Mouse (Mus musculus): Measurements from ENCODE around the gene Fbxw10. TPM values are rescaled to one million over a fixed set of nuclear protein-coding genes. Genes with fewer than 3 reads are reported as not detected.

Gene Fbxw10
- polyA plus RNA-seq, 1 experiment, result 0.06 TPM

DNA sequence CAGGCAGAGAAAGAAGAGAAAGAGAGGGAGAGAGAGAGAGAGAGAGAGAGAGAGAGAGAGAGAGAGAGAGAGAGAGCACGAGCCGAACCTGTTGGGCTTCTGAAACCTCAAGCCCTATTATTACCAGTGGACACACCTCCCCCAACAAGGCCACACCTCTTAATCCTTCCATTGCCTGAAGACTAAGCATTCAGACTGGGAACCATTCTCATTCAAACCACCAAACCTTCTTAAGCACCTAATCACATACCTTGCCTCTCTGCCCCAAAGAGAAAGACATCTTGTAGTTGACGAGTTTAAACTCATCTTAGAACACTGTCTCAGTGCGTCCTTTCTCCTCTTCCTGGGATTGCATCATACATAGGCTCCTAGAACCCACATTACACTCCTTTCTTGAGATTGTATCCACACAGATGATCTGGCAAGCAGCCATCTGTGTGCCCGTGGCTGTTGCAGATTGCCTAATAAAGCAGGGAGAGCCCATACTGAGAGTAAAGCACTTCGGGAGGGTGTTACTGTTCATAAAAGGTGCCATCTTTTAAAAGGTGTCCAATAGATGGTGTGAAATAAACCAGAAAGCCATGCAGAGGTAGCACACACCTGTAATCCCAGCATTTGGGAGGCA is 57.1 kb downstream of the Fbxw10 start:
- TF ChIP-seq POLR2A (IDR thresholded peaks at IDR 0.05; ENCODE audit: low read depth, low read length) (no peak), CTCF (IDR thresholded peaks at IDR 0.05; ENCODE audit: extremely low read depth, insufficient read length, insufficient replicate concordance, low read depth, low read length) (no peak)
- WGBS, result 34% methylated on average over 6 of the region's 6 CpGs
- Histone ChIP-seq H3K27me3 (ENCODE audit: control insufficient read depth, insufficient read depth, low read length) (no peaks in the 10 kb centered on the region), H3K4me1 (ENCODE audit: control insufficient read depth, insufficient read depth, insufficient read length, low read length) (no peaks in the 10 kb centered on the region), H3K36me3 (ENCODE audit: control insufficient read depth, insufficient read depth, low read length) (no peaks in the 10 kb centered on the region), H3K4me3 (ENCODE audit: low read depth, low read length) (no peak overlapping the region), H3K27ac (ENCODE audit: insufficient read depth, low read depth, low read length) (no peak overlapping the region)

DNA sequence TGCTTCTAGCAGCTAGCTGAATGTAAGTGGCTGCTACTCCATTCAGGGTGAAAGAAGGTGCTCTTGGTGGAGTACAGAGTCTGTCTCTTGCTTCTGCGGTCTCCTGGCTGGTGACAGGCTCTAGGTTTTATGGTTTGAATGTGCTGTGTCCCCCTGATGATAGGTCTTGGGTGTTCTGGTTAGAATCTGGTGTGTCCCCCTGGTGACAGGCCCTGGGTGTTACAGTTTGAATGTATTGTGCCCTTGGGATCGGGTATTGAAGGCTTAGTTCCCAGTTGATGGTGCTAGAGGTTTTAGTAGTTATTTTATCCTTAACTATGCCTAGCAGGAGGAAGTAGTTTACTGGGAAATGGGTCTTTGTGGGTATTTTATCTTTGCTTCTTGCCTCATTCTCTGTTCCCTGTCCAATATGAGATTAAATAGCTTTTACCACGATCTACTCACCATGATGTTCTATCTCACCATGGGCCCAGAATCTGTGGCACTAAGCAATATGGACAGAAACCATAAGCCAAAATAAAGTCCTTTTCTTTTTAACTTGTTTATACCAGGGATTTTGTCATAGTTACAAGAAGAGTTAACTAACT is 62.9 kb downstream of the Fbxw10 start:
- Histone ChIP-seq H3K27ac (ENCODE audit: insufficient read depth, low read depth, low read length) (no peak overlapping the region), H3K36me3 (ENCODE audit: control insufficient read depth, insufficient read depth, low read length) (no peaks in the 10 kb centered on the region), H3K4me1 (ENCODE audit: control insufficient read depth, insufficient read depth, insufficient read length, low read length) (no peaks in the 10 kb centered on the region), H3K27me3 (ENCODE audit: control insufficient read depth, insufficient read depth, low read length) (no peaks in the 10 kb centered on the region), H3K4me3 (ENCODE audit: low read depth, low read length) (no peak overlapping the region)
- WGBS, result 61% methylated on average over 3 of the region's 3 CpGs
- no peak for TF ChIP-seq CTCF (IDR thresholded peaks at IDR 0.05; ENCODE audit: extremely low read depth, insufficient read length, insufficient replicate concordance, low read depth, low read length)
- no peak for TF ChIP-seq POLR2A (IDR thresholded peaks at IDR 0.05; ENCODE audit: low read depth, low read length)

- Histone ChIP-seq H3K27me3 (ENCODE audit: control insufficient read depth, insufficient read depth, low read length) (no peaks in the 10 kb centered on the region), H3K4me3 (ENCODE audit: low read depth, low read length) (no peak overlapping the region), H3K27ac (ENCODE audit: insufficient read depth, low read depth, low read length) (no peak overlapping the region), H3K36me3 (ENCODE audit: control insufficient read depth, insufficient read depth, low read length) (no peaks in the 10 kb centered on the region), H3K4me1 (ENCODE audit: control insufficient read depth, insufficient read depth, insufficient read length, low read length) (no peaks in the 10 kb centered on the region)
- TF ChIP-seq CTCF (IDR thresholded peaks at IDR 0.05; ENCODE audit: extremely low read depth, insufficient read length, insufficient replicate concordance, low read depth, low read length), result no peak
- no peak for TF ChIP-seq POLR2A (IDR thresholded peaks at IDR 0.05; ENCODE audit: low read depth, low read length)
- 60% methylated on average over 8 of the region's 8 CpGs for WGBS
These were observed 64.5 kb downstream of the Fbxw10 start for GRCm38 (mm10) chr11:62911362-62911761.

- Histone ChIP-seq H3K27ac (ENCODE audit: insufficient read depth, low read depth, low read length) (no peak overlapping the region), H3K4me3 (ENCODE audit: low read depth, low read length) (no peak overlapping the region), H3K36me3 (ENCODE audit: control insufficient read depth, insufficient read depth, low read length) (no peaks in the 10 kb centered on the region), H3K4me1 (ENCODE audit: control insufficient read depth, insufficient read depth, insufficient read length, low read length) (no peaks in the 10 kb centered on the region), H3K27me3 (ENCODE audit: control insufficient read depth, insufficient read depth, low read length) (no peaks in the 10 kb centered on the region)
- 88% methylated on average over 2 of the region's 2 CpGs for WGBS
- no peak for TF ChIP-seq CTCF (IDR thresholded peaks at IDR 0.05; ENCODE audit: extremely low read depth, insufficient read length, insufficient replicate concordance, low read depth, low read length)
These were observed 66.3 kb downstream of the Fbxw10 start for GRCm38 (mm10) chr11:62913141-62913540.

DNA sequence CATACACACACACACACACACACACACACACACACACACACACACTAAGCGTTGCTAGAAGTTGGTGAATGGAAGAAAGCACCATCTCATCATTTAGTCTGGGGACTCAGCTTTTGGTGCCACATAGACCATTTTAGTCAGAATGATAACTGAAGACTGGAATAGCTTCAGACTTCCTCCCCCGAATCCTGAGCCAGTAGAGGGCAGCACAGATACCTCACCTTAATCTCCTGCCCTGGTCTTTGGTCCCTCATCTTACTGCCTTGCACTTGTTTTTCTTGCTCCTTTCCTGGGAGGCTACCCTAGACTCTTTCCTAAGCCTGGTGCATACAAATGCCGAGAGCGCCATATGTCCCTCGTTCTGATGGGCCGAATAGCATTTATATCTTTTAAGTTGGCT is 67.7 kb downstream of the Fbxw10 start:
- H3K36me3 ChIP-seq (ENCODE audit: control insufficient read depth, insufficient read depth, low read length), result no peaks in the 10 kb centered on the region
- TF ChIP-seq POLR2A (IDR thresholded peaks at IDR 0.05; ENCODE audit: low read depth, low read length) (no peak), CTCF (IDR thresholded peaks at IDR 0.05; ENCODE audit: extremely low read depth, insufficient read length, insufficient replicate concordance, low read depth, low read length) (peak; percentile 19; the same call in 1 of the 2 replicates)
- 55% methylated on average over 6 of the region's 6 CpGs for WGBS
- H3K4me3 ChIP-seq (ENCODE audit: low read depth, low read length), result no peak overlapping the region
- no peaks in the 10 kb centered on the region for H3K27me3 ChIP-seq (ENCODE audit: control insufficient read depth, insufficient read depth, low read length)
- no peak overlapping the region for H3K27ac ChIP-seq (ENCODE audit: insufficient read depth, low read depth, low read length)
- H3K4me1 ChIP-seq (ENCODE audit: control insufficient read depth, insufficient read depth, insufficient read length, low read length), result no peaks in the 10 kb centered on the region

DNA sequence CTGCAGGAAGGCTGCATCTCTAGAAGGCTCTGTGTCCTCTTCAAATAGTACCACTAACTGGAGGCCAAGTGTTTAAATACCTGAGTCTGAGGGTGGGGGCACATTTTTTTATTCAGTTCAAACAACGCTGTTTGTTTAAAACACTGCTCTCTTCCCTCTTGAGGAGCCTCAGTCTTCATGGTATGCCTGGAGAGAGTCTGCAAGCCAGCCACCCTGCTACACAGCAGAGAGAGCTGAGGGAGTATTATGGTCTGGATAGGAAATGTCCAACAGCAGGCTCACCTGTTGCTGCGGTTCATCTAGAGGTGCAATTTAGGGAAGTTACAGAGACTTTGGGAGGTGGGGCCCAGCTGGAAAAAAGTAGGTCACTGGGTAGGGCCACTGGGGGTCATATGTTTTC is 68.6 kb downstream of the Fbxw10 start:
- Histone ChIP-seq H3K27ac (ENCODE audit: insufficient read depth, low read depth, low read length) (no peak overlapping the region), H3K27me3 (ENCODE audit: control insufficient read depth, insufficient read depth, low read length) (no peaks in the 10 kb centered on the region), H3K4me3 (ENCODE audit: low read depth, low read length) (no peak overlapping the region), H3K4me1 (ENCODE audit: control insufficient read depth, insufficient read depth, insufficient read length, low read length) (no peaks in the 10 kb centered on the region), H3K36me3 (ENCODE audit: control insufficient read depth, insufficient read depth, low read length) (no peaks in the 10 kb centered on the region)
- WGBS, result 31% methylated on average over 2 of the region's 2 CpGs
- TF ChIP-seq CTCF (IDR thresholded peaks at IDR 0.05; ENCODE audit: extremely low read depth, insufficient read length, insufficient replicate concordance, low read depth, low read length) (no peak), POLR2A (IDR thresholded peaks at IDR 0.05; ENCODE audit: low read depth, low read length) (no peak)

GRCm38 (mm10) chr11:62916765-62917164 is 69.9 kb downstream of the Fbxw10 start:
- Histone ChIP-seq H3K27ac (ENCODE audit: insufficient read depth, low read depth, low read length) (no peak overlapping the region), H3K4me1 (ENCODE audit: control insufficient read depth, insufficient read depth, insufficient read length, low read length) (no peaks in the 10 kb centered on the region), H3K27me3 (ENCODE audit: control insufficient read depth, insufficient read depth, low read length) (no peaks in the 10 kb centered on the region), H3K4me3 (ENCODE audit: low read depth, low read length) (no peak overlapping the region), H3K36me3 (ENCODE audit: control insufficient read depth, insufficient read depth, low read length) (no peaks in the 10 kb centered on the region)
- 6% methylated on average over 2 of the region's 2 CpGs for WGBS
- no peak for TF ChIP-seq CTCF (IDR thresholded peaks at IDR 0.05; ENCODE audit: extremely low read depth, insufficient read length, insufficient replicate concordance, low read depth, low read length)
